Mouse (Mus musculus) ES-E14 (cell line): ENCODE data around the gene Cpeb2.

Source experiments
- CHD2 ChIP-seq: IDR thresholded peaks from 2 replicates; pipeline ENCODE4 v1.6.1; 2014; ENCODE audit warnings: mild to moderate bottlenecking, low read depth, low read length, inconsistent platforms
- HCFC1 ChIP-seq: IDR thresholded peaks from 2 replicates; pipeline ENCODE4 v1.6.1; 2012; ENCODE audit warnings: low read length, inconsistent platforms, borderline replicate concordance; ENCODE audit not compliant: insufficient read depth
- MAFK ChIP-seq: IDR thresholded peaks from 2 replicates; pipeline ENCODE4 v1.6.1; 2014; ENCODE audit warnings: mild to moderate bottlenecking, low read depth, low read length, inconsistent platforms; ENCODE audit not compliant: insufficient read depth
- ZC3H11A ChIP-seq: IDR thresholded peaks from 2 replicates; pipeline ENCODE4 v1.6.1; 2012; ENCODE audit warnings: low read depth, mild to moderate bottlenecking, inconsistent platforms, low read length, borderline replicate concordance
- ZNF384 ChIP-seq: IDR thresholded peaks from 2 replicates; pipeline ENCODE4 v1.6.1; 2012; ENCODE audit warnings: low read depth, low read length, inconsistent platforms

- no peak for TF ChIP-seq CHD2
- TF ChIP-seq HCFC1 = no peak
- no peak for TF ChIP-seq MAFK
- TF ChIP-seq ZC3H11A = no peak
- no peak for TF ChIP-seq ZNF384
Measured at GRCm38 (mm10) chr5:43248001-43248430, 15.0 kb downstream of the Cpeb2 start.
